Mouse (Mus musculus): Measurements from ENCODE around the gene Mfsd4a. TPM values are rescaled to one million over a fixed set of nuclear protein-coding genes. Genes with fewer than 3 reads are reported as not detected.

Mfsd4a gene
- polyA plus RNA-seq, 1 experiment from 2014 or later, result 6.3 TPM

DNA sequence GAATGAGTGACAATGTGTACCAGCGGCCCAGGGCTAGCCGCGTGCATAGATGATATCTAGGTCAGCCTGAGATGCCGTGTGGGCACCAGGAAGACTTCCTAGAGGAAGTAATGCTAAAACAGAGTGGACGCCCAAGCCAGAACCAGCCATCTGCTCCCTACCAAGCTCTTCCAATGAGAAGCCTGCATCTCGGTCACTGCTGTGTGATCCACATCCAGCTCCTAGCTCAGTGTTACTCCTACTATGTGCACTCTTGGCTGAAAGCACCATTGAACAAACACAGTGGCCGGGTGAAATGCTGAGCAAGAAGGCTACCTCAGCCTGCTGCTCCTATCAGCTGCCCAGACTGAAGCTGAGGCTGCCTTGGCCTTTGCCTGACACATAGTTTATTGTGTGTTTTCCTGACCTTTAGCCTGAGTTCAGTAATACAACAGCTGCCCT, 75.3 kb downstream of the Mfsd4a start:
- Histone ChIP-seq H3K4me2 (ENCODE audit: low read depth, low read length) (no peak overlapping the region), H3K9me3 (replicated peaks; ENCODE audit: control insufficient read depth, low read length) (no peaks in the 10 kb centered on the region), H3K9ac (ENCODE audit: low read depth, low read length) (peak overlapping the region; percentile 5; the same call in 1 of the 2 replicates), H3K36me3 (ENCODE audit: control insufficient read depth, insufficient read depth) (no peaks in the 10 kb centered on the region), H3K27me3 (ENCODE audit: control insufficient read depth, insufficient read depth, low read depth, low read length) (no peaks in the 10 kb centered on the region; the same call in 1 of the 2 replicates), H3K4me3 (ENCODE audit: low read depth, low read length) (no peak overlapping the region), H3K4me1 (ENCODE audit: control insufficient read depth, low read depth, low read length) (peaks cover 4% of the 10 kb centered on the region), H3K27ac (ENCODE audit: low read length) (no peak overlapping the region)
- 39% methylated on average over 7 of the region's 7 CpGs for WGBS (ENCODE audit: insufficient replicate concordance)
- ATAC-seq (ENCODE audit: low read depth), result peak; percentile 47

DNA sequence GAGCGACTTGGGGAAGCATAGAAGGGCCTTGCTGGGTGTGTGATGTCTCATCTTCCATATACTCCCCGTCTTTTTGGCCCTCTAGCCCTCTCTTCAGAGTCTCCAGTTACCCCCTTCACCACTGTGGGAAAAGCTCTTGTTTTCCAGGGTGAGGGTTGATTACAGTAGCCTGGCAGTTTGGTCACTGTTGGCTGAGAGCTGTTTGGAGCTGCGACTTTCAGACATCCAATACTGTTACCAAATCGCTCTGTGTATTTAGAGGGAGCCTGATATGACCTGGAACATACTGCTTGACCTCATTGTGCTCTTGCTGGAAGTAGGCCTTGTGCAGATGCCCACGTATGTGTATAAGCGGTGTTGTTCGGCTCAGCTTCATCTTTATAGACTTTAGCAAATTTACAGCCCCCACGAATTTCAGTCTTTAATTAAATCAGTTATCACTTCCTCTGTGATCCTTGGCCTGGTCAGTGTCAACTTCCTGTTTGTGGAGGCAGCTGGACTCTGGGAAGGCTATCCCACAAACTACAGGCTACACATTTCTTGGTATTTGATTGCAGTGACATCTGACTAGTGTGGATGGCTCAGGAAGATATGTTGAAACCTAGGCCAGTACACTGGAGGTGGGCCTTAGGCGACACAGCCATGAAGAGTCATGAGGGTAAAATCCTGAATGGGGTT, 77.6 kb downstream of the Mfsd4a start:
- Histone ChIP-seq H3K4me1 (ENCODE audit: control insufficient read depth, low read depth, low read length) (peaks cover 4% of the 10 kb centered on the region), H3K4me2 (ENCODE audit: low read depth, low read length) (no peak overlapping the region), H3K27ac (ENCODE audit: low read length) (no peak overlapping the region), H3K36me3 (ENCODE audit: control insufficient read depth, insufficient read depth) (no peaks in the 10 kb centered on the region), H3K9me3 (replicated peaks; ENCODE audit: control insufficient read depth, low read length) (no peaks in the 10 kb centered on the region), H3K27me3 (ENCODE audit: control insufficient read depth, insufficient read depth, low read depth, low read length) (no peaks in the 10 kb centered on the region), H3K9ac (ENCODE audit: low read depth, low read length) (no peak overlapping the region), H3K4me3 (ENCODE audit: low read depth, low read length) (no peak overlapping the region)
- 56% methylated on average over 9 of the region's 9 CpGs for WGBS (ENCODE audit: insufficient replicate concordance)
- ATAC-seq (ENCODE audit: low read depth), result no peak

DNA sequence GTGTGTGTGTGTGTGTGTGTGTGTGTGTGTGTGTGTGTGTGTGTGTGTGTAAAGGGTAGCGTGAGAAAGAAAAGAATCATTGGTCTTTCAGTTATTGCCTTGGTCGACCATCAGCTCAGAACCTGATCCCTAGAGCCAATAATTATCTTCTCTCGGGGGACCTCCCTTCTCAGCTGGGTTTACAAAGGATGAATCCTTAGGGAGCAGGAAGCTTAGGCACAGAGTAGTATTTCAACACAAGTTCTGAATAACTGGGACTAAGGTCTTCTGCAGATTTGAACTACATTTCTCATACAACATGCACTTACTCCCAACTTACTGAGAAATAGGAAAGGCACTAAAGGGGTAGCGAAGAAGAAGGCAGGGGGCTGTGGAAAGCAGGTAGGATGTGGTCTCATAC, 78.4 kb downstream of the Mfsd4a start:
- 60% methylated on average over 4 of the region's 4 CpGs for WGBS (ENCODE audit: insufficient replicate concordance)
- peaks cover 4% of the 10 kb centered on the region for H3K4me1 ChIP-seq (ENCODE audit: control insufficient read depth, low read depth, low read length)
- H3K9me3 ChIP-seq (replicated peaks; ENCODE audit: control insufficient read depth, low read length), result no peaks in the 10 kb centered on the region
- H3K4me2 ChIP-seq (ENCODE audit: low read depth, low read length), result no peak overlapping the region
- no peak overlapping the region for H3K9ac ChIP-seq (ENCODE audit: low read depth, low read length)
- H3K27ac ChIP-seq (ENCODE audit: low read length), result no peak overlapping the region
- no peak for ATAC-seq (ENCODE audit: low read depth)
- no peaks in the 10 kb centered on the region for H3K36me3 ChIP-seq (ENCODE audit: control insufficient read depth, insufficient read depth)
- H3K27me3 ChIP-seq (ENCODE audit: control insufficient read depth, insufficient read depth, low read depth, low read length), result no peaks in the 10 kb centered on the region
- no peak overlapping the region for H3K4me3 ChIP-seq (ENCODE audit: low read depth, low read length)

DNA sequence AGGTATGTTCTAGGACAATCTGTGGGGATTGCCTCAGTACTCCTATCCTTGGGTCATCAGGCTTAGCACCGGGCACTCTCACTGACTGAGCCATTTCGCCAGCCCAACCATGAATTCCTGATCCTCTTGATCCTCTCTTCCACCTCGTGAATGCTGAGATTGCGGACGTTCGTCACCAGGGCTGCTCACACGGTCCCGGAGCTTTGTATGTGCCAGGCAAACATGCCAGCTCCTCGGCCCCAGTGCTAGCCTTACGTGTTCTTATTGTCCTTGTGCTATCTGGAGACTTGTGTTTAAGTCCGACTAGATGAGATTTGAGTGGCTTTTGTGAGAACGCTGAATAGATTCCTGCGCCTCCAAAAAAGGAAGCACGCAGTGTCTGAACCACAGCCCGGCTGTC, 80.4 kb downstream of the Mfsd4a start:
- no peak overlapping the region for H3K9ac ChIP-seq (ENCODE audit: low read depth, low read length)
- H3K4me2 ChIP-seq (ENCODE audit: low read depth, low read length), result no peak overlapping the region
- H3K4me3 ChIP-seq (ENCODE audit: low read depth, low read length), result no peak overlapping the region
- H3K27ac ChIP-seq (ENCODE audit: low read length), result no peak overlapping the region
- H3K9me3 ChIP-seq (replicated peaks; ENCODE audit: control insufficient read depth, low read length), result no peaks in the 10 kb centered on the region
- no peak for ATAC-seq (ENCODE audit: low read depth)
- no peaks in the 10 kb centered on the region for H3K36me3 ChIP-seq (ENCODE audit: control insufficient read depth, insufficient read depth)
- H3K4me1 ChIP-seq (ENCODE audit: control insufficient read depth, low read depth, low read length), result peaks cover under 1% of the 10 kb centered on the region
- WGBS (ENCODE audit: insufficient replicate concordance), result 62% methylated on average over 15 of the region's 15 CpGs
- no peaks in the 10 kb centered on the region for H3K27me3 ChIP-seq (ENCODE audit: control insufficient read depth, insufficient read depth, low read depth, low read length)

DNA sequence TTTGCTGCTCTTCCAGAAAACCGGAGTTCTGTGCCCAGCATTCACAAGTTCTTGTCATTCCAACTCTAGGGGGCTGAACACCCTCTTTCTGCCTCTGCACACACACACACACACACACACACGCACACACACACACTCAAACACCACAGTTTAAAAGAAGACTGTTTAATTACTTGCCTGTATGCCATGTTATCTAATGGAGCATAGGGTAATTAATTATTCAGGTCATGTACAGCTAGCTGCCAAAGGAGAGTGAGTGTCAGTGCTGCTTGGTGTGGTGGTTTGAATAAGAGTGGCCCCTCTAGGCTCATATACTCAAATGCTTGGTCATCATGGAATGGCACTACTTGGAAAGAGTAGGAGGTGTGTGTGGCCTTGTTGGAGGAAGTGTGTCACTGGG, 84.1 kb downstream of the Mfsd4a start:
- Histone ChIP-seq H3K27me3 (ENCODE audit: control insufficient read depth, insufficient read depth, low read depth, low read length) (no peaks in the 10 kb centered on the region), H3K4me3 (ENCODE audit: low read depth, low read length) (no peak overlapping the region), H3K4me2 (ENCODE audit: low read depth, low read length) (no peak overlapping the region), H3K36me3 (ENCODE audit: control insufficient read depth, insufficient read depth) (no peaks in the 10 kb centered on the region), H3K9me3 (replicated peaks; ENCODE audit: control insufficient read depth, low read length) (no peaks in the 10 kb centered on the region), H3K9ac (ENCODE audit: low read depth, low read length) (no peak overlapping the region), H3K27ac (ENCODE audit: low read length) (no peak overlapping the region), H3K4me1 (ENCODE audit: control insufficient read depth, low read depth, low read length) (no peaks in the 10 kb centered on the region)
- no peak for ATAC-seq (ENCODE audit: low read depth)
- WGBS (ENCODE audit: insufficient replicate concordance), result 58% methylated on average over 2 of the region's 2 CpGs

DNA sequence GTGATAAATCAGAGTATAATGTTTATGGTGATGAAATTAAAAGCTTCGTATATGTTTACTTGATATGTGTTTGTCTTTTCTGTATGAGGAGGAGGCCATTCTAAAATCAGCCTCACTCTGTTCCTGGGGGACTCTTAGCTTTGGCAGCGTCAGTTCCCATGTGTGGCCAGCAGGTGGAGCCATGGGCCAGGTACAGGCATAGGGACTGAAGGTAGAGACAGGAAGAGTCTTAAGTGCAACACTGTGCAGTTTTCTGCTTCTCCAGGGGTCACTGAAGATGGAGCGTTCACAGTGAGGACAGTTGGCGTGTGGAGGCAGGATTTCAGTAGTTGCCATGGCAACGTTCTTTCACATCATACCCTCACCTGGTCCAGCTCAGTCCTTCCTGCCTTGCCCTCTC, 85.0 kb downstream of the Mfsd4a start:
- H3K9me3 ChIP-seq (replicated peaks; ENCODE audit: control insufficient read depth, low read length), result no peaks in the 10 kb centered on the region
- H3K27me3 ChIP-seq (ENCODE audit: control insufficient read depth, insufficient read depth, low read depth, low read length), result no peaks in the 10 kb centered on the region
- H3K27ac ChIP-seq (ENCODE audit: low read length), result no peak overlapping the region
- no peak overlapping the region for H3K9ac ChIP-seq (ENCODE audit: low read depth, low read length)
- peak; percentile 42; the same call in 1 of the 2 replicates for ATAC-seq (ENCODE audit: low read depth)
- no peaks in the 10 kb centered on the region for H3K4me1 ChIP-seq (ENCODE audit: control insufficient read depth, low read depth, low read length)
- no peak overlapping the region for H3K4me2 ChIP-seq (ENCODE audit: low read depth, low read length)
- WGBS (ENCODE audit: insufficient replicate concordance), result 11% methylated on average over 5 of the region's 5 CpGs
- H3K36me3 ChIP-seq (ENCODE audit: control insufficient read depth, insufficient read depth), result no peaks in the 10 kb centered on the region
- no peak overlapping the region for H3K4me3 ChIP-seq (ENCODE audit: low read depth, low read length)

DNA sequence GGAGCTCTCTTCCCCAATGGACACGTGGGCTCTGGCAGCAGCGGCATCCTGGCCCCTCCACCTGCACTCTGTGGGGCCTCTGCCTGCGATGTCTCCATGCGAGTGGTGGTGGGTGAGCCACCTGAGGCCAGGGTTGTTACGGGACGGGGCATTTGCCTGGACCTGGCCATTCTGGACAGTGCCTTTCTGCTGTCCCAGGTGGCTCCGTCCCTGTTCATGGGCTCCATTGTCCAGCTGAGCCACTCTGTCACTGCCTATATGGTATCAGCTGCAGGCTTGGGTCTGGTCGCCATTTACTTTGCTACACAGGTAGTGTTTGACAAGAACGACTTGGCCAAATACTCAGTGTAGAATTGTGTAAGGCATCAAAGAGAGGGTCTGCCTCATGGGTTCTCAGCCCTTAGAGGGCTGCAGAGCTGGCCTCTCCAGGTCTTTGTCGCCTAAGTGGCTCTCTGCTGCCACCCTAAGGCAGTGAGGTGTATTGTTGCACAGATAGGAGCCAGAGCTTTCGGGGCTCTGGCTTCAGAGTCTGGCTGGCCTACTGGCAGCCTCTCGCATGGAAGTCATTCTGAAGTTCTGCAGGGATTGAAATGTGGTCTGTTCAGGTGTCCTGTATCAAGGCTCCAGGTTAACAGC, 86.4 kb downstream of the Mfsd4a start:
- Histone ChIP-seq H3K27me3 (ENCODE audit: control insufficient read depth, insufficient read depth, low read depth, low read length) (no peaks in the 10 kb centered on the region), H3K4me2 (ENCODE audit: low read depth, low read length) (no peak overlapping the region), H3K4me3 (ENCODE audit: low read depth, low read length) (no peak overlapping the region), H3K4me1 (ENCODE audit: control insufficient read depth, low read depth, low read length) (no peaks in the 10 kb centered on the region), H3K9ac (ENCODE audit: low read depth, low read length) (no peak overlapping the region), H3K27ac (ENCODE audit: low read length) (no peak overlapping the region), H3K36me3 (ENCODE audit: control insufficient read depth, insufficient read depth) (no peaks in the 10 kb centered on the region), H3K9me3 (replicated peaks; ENCODE audit: control insufficient read depth, low read length) (no peaks in the 10 kb centered on the region)
- ATAC-seq (ENCODE audit: low read depth), result peak; percentile 57
- 38% methylated on average over 12 of the region's 12 CpGs for WGBS (ENCODE audit: insufficient replicate concordance)

DNA sequence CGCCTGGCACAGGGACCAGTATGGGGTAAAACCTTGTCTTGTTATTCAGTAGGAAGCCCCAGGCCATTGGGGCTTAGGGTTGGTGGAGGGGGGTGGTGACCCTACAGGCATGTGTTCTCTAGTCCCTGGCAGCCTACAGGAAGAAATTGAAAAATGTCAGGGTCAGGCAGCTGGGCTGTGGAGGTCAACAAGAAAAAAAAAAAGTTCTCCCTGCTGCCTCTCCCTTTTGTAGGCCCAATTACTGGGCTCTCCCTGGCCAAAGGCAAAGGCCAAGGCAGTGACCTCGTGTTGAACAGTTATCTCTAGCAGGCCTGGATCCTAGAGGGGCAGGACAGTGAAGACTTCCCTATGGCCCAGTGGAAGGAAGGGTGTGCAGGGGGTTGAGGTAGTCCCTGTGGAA, 87.4 kb downstream of the Mfsd4a start:
- Histone ChIP-seq H3K27me3 (ENCODE audit: control insufficient read depth, insufficient read depth, low read depth, low read length) (no peaks in the 10 kb centered on the region), H3K4me1 (ENCODE audit: control insufficient read depth, low read depth, low read length) (no peaks in the 10 kb centered on the region), H3K9me3 (replicated peaks; ENCODE audit: control insufficient read depth, low read length) (no peaks in the 10 kb centered on the region), H3K27ac (ENCODE audit: low read length) (no peak overlapping the region), H3K4me3 (ENCODE audit: low read depth, low read length) (no peak overlapping the region), H3K36me3 (ENCODE audit: control insufficient read depth, insufficient read depth) (no peaks in the 10 kb centered on the region), H3K4me2 (ENCODE audit: low read depth, low read length) (no peak overlapping the region), H3K9ac (ENCODE audit: low read depth, low read length) (no peak overlapping the region)
- ATAC-seq (ENCODE audit: low read depth), result no peak
- 24% methylated on average over 2 of the region's 2 CpGs for WGBS (ENCODE audit: insufficient replicate concordance)

DNA sequence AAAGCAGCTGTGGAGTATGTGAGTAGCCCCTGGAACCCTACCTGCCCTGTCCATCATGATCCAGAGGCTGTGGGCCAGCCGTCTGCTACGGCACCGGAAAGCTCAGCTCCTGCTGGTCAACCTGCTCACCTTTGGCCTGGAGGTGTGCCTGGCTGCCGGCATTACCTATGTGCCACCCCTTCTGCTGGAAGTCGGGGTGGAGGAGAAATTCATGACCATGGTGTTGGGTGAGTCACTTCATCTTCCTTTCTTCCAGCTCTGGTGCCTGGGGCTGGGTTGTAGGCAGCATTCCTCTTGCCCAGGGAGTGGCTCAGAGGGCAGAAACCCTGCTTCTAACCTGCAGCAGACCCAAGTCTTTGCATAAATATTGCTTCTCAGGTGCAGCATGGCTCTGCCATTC, 91.0 kb downstream of the Mfsd4a start:
- Histone ChIP-seq H3K4me2 (ENCODE audit: low read depth, low read length) (no peak overlapping the region), H3K9ac (ENCODE audit: low read depth, low read length) (no peak overlapping the region), H3K9me3 (replicated peaks; ENCODE audit: control insufficient read depth, low read length) (no peaks in the 10 kb centered on the region), H3K36me3 (ENCODE audit: control insufficient read depth, insufficient read depth) (no peaks in the 10 kb centered on the region), H3K4me3 (ENCODE audit: low read depth, low read length) (no peak overlapping the region), H3K27me3 (ENCODE audit: control insufficient read depth, insufficient read depth, low read depth, low read length) (no peaks in the 10 kb centered on the region), H3K4me1 (ENCODE audit: control insufficient read depth, low read depth, low read length) (no peaks in the 10 kb centered on the region), H3K27ac (ENCODE audit: low read length) (no peak overlapping the region)
- no peak for ATAC-seq (ENCODE audit: low read depth)
- WGBS (ENCODE audit: insufficient replicate concordance), result 59% methylated on average over 5 of the region's 5 CpGs
